Mouse (Mus musculus) neural tube, embryonic 10.5 days (tissue): ENCODE measurements around the gene Slc17a7.
"Not testable (repeated sequence)": the region's sequence is repeated elsewhere in the genome, so short reads cannot be mapped to it uniquely, and the experiment has no call there.

ENCODE experiments used
- DNase-seq: peaks from one replicate; pipeline ENCODE4 v3.0.0-alpha.2; 2017; ENCODE audit warnings: low spot score; ENCODE audit errors: extremely low spot score

Gene Slc17a7

GRCm38 (mm10) chr7:45131850-45132249 lies 31.9 kb upstream of the Slc17a7 start:
- DNase-seq = no peak

- DNase-seq = no peak
Measured at GRCm38 (mm10) chr7:45133446-45134159, 30.1 kb upstream of the Slc17a7 start.

GRCm38 (mm10) chr7:45134544-45135026 lies 29.2 kb upstream of the Slc17a7 start:
- DNase-seq = no peak

GRCm38 (mm10) chr7:45135370-45135769 lies 28.4 kb upstream of the Slc17a7 start:
- no peak for DNase-seq

- peak; percentile 87 for DNase-seq
Measured at GRCm38 (mm10) chr7:45135993-45136567, 27.7 kb upstream of the Slc17a7 start, which contains the start of the genes Gm45713 and Flt3l. TSS of gene Gm45713 (minus strand) at chr7:45136231. TSS of gene Flt3l (minus strand) at chr7:45136432.

GRCm38 (mm10) chr7:45137171-45138006 lies 26.4 kb upstream of the Slc17a7 start:
- DNase-seq = no peak

- no peak for DNase-seq
Measured at GRCm38 (mm10) chr7:45138403-45138802, 25.3 kb upstream of the Slc17a7 start.

- no peak for DNase-seq
Measured at GRCm38 (mm10) chr7:45139904-45140723, 23.6 kb upstream of the Slc17a7 start.

GRCm38 (mm10) chr7:45141319-45141718 lies 22.4 kb upstream of the Slc17a7 start:
- no peak for DNase-seq

DNA sequence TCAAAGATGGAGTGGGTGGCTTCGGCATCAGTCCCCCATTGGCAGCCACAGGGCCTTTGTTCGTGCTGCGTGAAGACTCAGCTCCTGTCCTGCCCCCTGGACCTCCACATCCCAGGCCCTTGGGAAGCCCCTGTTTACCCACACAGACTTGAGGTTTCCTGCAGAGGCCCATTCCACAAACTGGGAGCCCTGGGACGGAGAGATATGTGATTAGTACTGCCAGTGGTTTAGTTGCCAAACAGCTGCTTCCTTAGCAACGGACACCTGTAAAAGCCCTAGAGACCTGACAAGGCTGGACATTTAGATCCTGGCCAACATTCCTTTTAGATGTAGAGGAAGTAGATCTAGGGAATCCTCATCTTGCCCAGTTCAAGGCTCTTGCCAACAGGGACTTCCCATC lies 21.8 kb upstream of the Slc17a7 start:
- DNase-seq = no peak

DNA sequence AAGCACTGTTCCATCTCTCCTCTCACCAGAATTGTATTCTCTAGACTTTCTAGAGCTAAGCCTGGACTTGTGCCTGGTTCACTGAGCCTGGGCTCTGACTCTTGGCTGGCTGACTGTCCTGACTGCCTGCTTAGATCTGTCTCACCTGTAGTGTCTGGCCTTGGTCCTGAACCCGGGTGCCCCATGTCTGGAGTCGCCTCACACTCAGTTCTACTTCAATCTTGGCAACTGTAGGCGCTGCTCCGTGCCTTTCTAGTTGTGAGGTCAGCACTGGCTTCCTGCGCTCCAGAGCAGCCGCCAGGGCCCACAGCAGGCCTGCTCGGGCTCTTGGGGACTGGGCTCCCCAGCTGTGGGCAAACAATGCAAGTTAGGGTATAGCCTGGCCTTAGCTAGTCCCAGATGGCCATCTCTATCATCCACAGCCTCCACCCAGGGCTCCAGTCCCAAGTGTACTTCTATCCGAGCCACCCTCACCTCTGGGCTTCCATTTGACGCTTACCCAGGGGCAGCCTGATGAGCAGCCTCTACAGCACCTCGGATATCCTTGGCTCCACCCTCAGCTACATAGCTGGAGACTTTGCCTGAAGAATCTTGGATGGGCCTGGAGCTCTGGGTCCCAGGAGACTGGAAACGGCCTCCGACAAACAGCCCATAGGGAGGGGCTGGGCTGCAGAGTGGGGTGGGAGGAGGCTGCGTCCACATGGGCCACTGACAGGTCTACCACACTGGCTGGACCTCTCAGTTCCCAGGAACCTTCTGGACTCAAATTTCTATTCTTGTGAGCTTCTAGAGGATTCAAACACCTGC lies 19.2 kb upstream of the Slc17a7 start:
- DNase-seq = no peak

- no peak for DNase-seq
Measured at GRCm38 (mm10) chr7:45145460-45145859, 18.3 kb upstream of the Slc17a7 start.

DNA sequence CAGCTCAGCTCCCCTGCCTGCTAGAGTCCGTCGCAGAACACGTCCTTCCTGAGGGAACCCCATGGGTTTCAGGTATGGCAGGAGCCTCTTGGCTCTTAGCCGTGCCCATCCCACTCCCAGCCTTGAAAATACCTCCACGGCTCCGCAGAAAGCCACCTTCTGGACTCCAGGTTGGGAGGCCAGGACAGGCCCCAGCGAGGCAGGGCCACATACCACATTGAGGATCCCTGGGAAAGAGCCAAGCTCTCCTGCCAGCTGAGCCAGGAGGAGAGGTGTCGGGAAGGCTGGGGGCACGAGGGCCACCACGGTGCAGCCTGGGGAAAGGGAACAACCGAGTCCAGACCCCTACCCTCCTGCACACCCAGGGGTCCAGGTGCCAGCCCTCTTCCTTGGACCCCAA lies 16.5 kb upstream of the Slc17a7 start:
- no peak for DNase-seq

GRCm38 (mm10) chr7:45147899-45148298 lies 15.8 kb upstream of the Slc17a7 start:
- DNase-seq = no peak

DNA sequence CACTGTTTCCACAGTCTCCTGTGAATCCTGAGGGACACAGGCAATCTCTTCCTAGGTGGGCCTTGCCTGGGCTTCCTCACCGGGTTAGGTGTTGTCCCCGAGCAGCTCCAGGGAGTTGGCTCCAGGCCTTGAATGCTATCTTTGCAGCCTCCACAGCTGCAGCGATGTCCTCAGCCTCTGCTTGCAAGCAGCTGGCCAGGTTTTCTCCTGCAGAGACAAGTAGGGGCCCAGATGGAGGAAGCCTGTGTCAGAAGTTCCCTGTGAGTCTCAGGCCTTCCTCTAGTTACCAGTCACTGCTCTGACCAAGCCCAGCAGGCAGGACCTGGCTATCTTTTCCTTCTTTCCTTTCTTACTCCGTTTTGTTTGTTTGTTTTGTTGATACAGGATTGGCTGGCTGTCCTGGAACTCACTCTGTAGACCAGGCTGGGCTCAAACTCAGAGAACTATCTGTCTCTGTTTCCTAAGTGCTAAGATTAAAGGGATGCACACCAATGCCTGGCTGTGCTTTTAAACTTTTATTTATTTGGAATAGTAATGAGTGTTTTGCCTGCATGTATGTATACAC lies 15.1 kb upstream of the Slc17a7 start:
- no peak for DNase-seq

- DNase-seq = no peak
Measured at GRCm38 (mm10) chr7:45149545-45149944, 14.2 kb upstream of the Slc17a7 start.

DNA sequence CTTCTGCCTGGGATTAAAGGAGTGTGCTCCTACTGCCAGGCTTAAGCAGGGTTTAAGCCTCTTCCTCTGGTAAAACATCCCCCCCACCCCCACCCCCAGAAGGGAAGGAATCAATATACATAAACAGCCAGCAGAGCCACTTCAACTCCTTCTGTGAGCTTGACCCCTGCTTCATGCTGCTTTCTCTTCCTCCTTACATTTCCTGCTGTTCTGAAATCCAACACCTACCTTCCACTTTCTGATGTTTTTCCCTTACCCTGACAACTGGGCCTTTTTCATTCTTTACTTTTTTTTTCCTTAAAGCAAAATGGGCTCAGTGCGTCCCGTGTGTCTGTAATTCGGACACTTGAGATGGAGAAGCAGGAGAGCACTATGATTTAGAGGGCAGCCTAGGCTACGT lies 13.4 kb upstream of the Slc17a7 start:
- no peak for DNase-seq

GRCm38 (mm10) chr7:45151303-45151702 lies 12.4 kb upstream of the Slc17a7 start:
- DNase-seq = peak; percentile 21

DNA sequence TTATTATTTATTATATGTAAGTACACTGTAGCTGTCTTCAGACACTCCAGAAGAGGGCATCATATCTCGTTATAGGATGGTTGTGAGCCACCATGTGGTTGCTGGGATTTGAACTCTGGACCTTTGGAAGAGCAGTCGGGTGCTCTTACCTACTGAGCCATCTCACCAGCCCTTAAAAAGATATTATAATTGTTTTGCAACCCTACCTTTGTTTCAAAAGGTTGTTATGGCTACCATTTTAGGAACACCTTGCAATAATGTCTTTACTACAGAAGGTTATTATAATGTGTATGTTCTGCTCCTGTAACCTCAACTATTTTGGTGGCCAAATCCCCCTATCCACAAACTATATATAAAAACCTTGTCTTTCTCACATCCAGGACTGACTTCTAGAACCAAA lies 10.7 kb upstream of the Slc17a7 start:
- not testable (repeated sequence) for DNase-seq

GRCm38 (mm10) chr7:45153586-45153985 lies 10.2 kb upstream of the Slc17a7 start:
- DNase-seq = no peak
